Mouse (Mus musculus): ENCODE data around the gene Exoc6b. TPM values are rescaled to one million over a fixed set of nuclear protein-coding genes. Genes with fewer than 3 reads are reported as not detected.

Exoc6b gene
- polyA plus RNA-seq, 1 experiment from 2014 or later, result 49.7 TPM

- H3K9ac ChIP-seq (replicated peaks; ENCODE audit: low read depth, low read length), result no peak overlapping the region
- no peaks in the 10 kb centered on the region for H3K4me1 ChIP-seq (ENCODE audit: control insufficient read depth, insufficient read depth, low read length)
- no peak for ATAC-seq (ENCODE audit: insufficient number of reproducible peaks, insufficient read depth, low FRiP score, low read depth)
- WGBS, result 88% methylated on average over 2 of the region's 2 CpGs
- H3K36me3 ChIP-seq (ENCODE audit: control insufficient read depth, insufficient read depth, low read length), result no peaks in the 10 kb centered on the region
- no peak overlapping the region for H3K4me2 ChIP-seq (replicated peaks; ENCODE audit: low read depth, low read length)
- H3K27me3 ChIP-seq (ENCODE audit: control insufficient read depth, insufficient read depth, low read length), result no peaks in the 10 kb centered on the region
- no peak overlapping the region for H3K4me3 ChIP-seq (ENCODE audit: low read depth, low read length)
- H3K9me3 ChIP-seq (ENCODE audit: control insufficient read depth, low read depth, low read length), result no peaks in the 10 kb centered on the region
- no peak overlapping the region for H3K27ac ChIP-seq (ENCODE audit: low read length)
Observed at GRCm38 (mm10) chr6:84661451-84662112, 407.7 kb downstream of the Exoc6b start.

GRCm38 (mm10) chr6:84660982-84661381 is 408.3 kb downstream of the Exoc6b start:
- Histone ChIP-seq H3K4me1 (ENCODE audit: control insufficient read depth, insufficient read depth, low read length) (no peaks in the 10 kb centered on the region), H3K9ac (replicated peaks; ENCODE audit: low read depth, low read length) (no peak overlapping the region), H3K9me3 (ENCODE audit: control insufficient read depth, low read depth, low read length) (no peaks in the 10 kb centered on the region), H3K27ac (ENCODE audit: low read length) (no peak overlapping the region), H3K4me3 (ENCODE audit: low read depth, low read length) (no peak overlapping the region), H3K27me3 (ENCODE audit: control insufficient read depth, insufficient read depth, low read length) (no peaks in the 10 kb centered on the region), H3K36me3 (ENCODE audit: control insufficient read depth, insufficient read depth, low read length) (no peaks in the 10 kb centered on the region), H3K4me2 (replicated peaks; ENCODE audit: low read depth, low read length) (no peak overlapping the region)
- 86% methylated on average over 1 of the region's 1 CpGs for WGBS
- ATAC-seq (ENCODE audit: insufficient number of reproducible peaks, insufficient read depth, low FRiP score, low read depth), result no peak

GRCm38 (mm10) chr6:84657091-84657490 is 412.2 kb downstream of the Exoc6b start:
- Histone ChIP-seq H3K9ac (replicated peaks; ENCODE audit: low read depth, low read length) (no peak overlapping the region), H3K9me3 (ENCODE audit: control insufficient read depth, low read depth, low read length) (no peaks in the 10 kb centered on the region), H3K36me3 (ENCODE audit: control insufficient read depth, insufficient read depth, low read length) (no peaks in the 10 kb centered on the region), H3K27ac (ENCODE audit: low read length) (no peak overlapping the region), H3K4me2 (replicated peaks; ENCODE audit: low read depth, low read length) (no peak overlapping the region), H3K4me1 (ENCODE audit: control insufficient read depth, insufficient read depth, low read length) (no peaks in the 10 kb centered on the region), H3K27me3 (ENCODE audit: control insufficient read depth, insufficient read depth, low read length) (no peaks in the 10 kb centered on the region), H3K4me3 (ENCODE audit: low read depth, low read length) (no peak overlapping the region)
- no peak for ATAC-seq (ENCODE audit: insufficient number of reproducible peaks, insufficient read depth, low FRiP score, low read depth)
- WGBS, result 41% methylated on average over 1 of the region's 1 CpGs

GRCm38 (mm10) chr6:84656680-84657079 is 412.6 kb downstream of the Exoc6b start:
- H3K9me3 ChIP-seq (ENCODE audit: control insufficient read depth, low read depth, low read length), result no peaks in the 10 kb centered on the region
- H3K4me3 ChIP-seq (ENCODE audit: low read depth, low read length), result no peak overlapping the region
- WGBS, result 23% methylated on average over 2 of the region's 2 CpGs
- ATAC-seq (ENCODE audit: insufficient number of reproducible peaks, insufficient read depth, low FRiP score, low read depth), result no peak
- H3K9ac ChIP-seq (replicated peaks; ENCODE audit: low read depth, low read length), result no peak overlapping the region
- no peaks in the 10 kb centered on the region for H3K36me3 ChIP-seq (ENCODE audit: control insufficient read depth, insufficient read depth, low read length)
- H3K4me1 ChIP-seq (ENCODE audit: control insufficient read depth, insufficient read depth, low read length), result no peaks in the 10 kb centered on the region
- H3K27ac ChIP-seq (ENCODE audit: low read length), result no peak overlapping the region
- H3K27me3 ChIP-seq (ENCODE audit: control insufficient read depth, insufficient read depth, low read length), result no peaks in the 10 kb centered on the region
- H3K4me2 ChIP-seq (replicated peaks; ENCODE audit: low read depth, low read length), result no peak overlapping the region

GRCm38 (mm10) chr6:84651902-84652301 is 417.4 kb downstream of the Exoc6b start:
- no peaks in the 10 kb centered on the region for H3K36me3 ChIP-seq (ENCODE audit: control insufficient read depth, insufficient read depth, low read length)
- H3K4me3 ChIP-seq (ENCODE audit: low read depth, low read length), result no peak overlapping the region
- no peaks in the 10 kb centered on the region for H3K9me3 ChIP-seq (ENCODE audit: control insufficient read depth, low read depth, low read length)
- H3K27ac ChIP-seq (ENCODE audit: low read length), result no peak overlapping the region
- H3K9ac ChIP-seq (replicated peaks; ENCODE audit: low read depth, low read length), result no peak overlapping the region
- no peak overlapping the region for H3K4me2 ChIP-seq (replicated peaks; ENCODE audit: low read depth, low read length)
- no peaks in the 10 kb centered on the region; the same call in 1 of the 2 replicates for H3K4me1 ChIP-seq (ENCODE audit: control insufficient read depth, insufficient read depth, low read length)
- WGBS, result 88% methylated on average over 3 of the region's 3 CpGs
- ATAC-seq (ENCODE audit: insufficient number of reproducible peaks, insufficient read depth, low FRiP score, low read depth), result no peak
- H3K27me3 ChIP-seq (ENCODE audit: control insufficient read depth, insufficient read depth, low read length), result no peaks in the 10 kb centered on the region

- Histone ChIP-seq H3K4me1 (ENCODE audit: control insufficient read depth, insufficient read depth, low read length) (no peaks in the 10 kb centered on the region; the same call in 1 of the 2 replicates), H3K27ac (ENCODE audit: low read length) (no peak overlapping the region), H3K4me2 (replicated peaks; ENCODE audit: low read depth, low read length) (no peak overlapping the region), H3K27me3 (ENCODE audit: control insufficient read depth, insufficient read depth, low read length) (no peaks in the 10 kb centered on the region), H3K9ac (replicated peaks; ENCODE audit: low read depth, low read length) (no peak overlapping the region), H3K9me3 (ENCODE audit: control insufficient read depth, low read depth, low read length) (no peaks in the 10 kb centered on the region), H3K4me3 (ENCODE audit: low read depth, low read length) (no peak overlapping the region), H3K36me3 (ENCODE audit: control insufficient read depth, insufficient read depth, low read length) (no peaks in the 10 kb centered on the region)
- 58% methylated on average over 4 of the region's 4 CpGs for WGBS
- no peak for ATAC-seq (ENCODE audit: insufficient number of reproducible peaks, insufficient read depth, low FRiP score, low read depth)
Observed at GRCm38 (mm10) chr6:84647197-84647596, 422.1 kb downstream of the Exoc6b start.

- H3K4me3 ChIP-seq (ENCODE audit: low read depth, low read length), result no peak overlapping the region
- no peak overlapping the region for H3K4me2 ChIP-seq (replicated peaks; ENCODE audit: low read depth, low read length)
- no peaks in the 10 kb centered on the region for H3K9me3 ChIP-seq (ENCODE audit: control insufficient read depth, low read depth, low read length)
- H3K36me3 ChIP-seq (ENCODE audit: control insufficient read depth, insufficient read depth, low read length), result no peaks in the 10 kb centered on the region
- no peak for ATAC-seq (ENCODE audit: insufficient number of reproducible peaks, insufficient read depth, low FRiP score, low read depth)
- H3K9ac ChIP-seq (replicated peaks; ENCODE audit: low read depth, low read length), result no peak overlapping the region
- 52% methylated on average over 2 of the region's 2 CpGs for whole genome bisulfite sequencing
- peaks cover 2% of the 10 kb centered on the region for H3K4me1 ChIP-seq (ENCODE audit: control insufficient read depth, insufficient read depth, low read length)
- no peak overlapping the region for H3K27ac ChIP-seq (ENCODE audit: low read length)
- no peaks in the 10 kb centered on the region for H3K27me3 ChIP-seq (ENCODE audit: control insufficient read depth, insufficient read depth, low read length)
Observed at GRCm38 (mm10) chr6:84646696-84647095, 422.6 kb downstream of the Exoc6b start.

GRCm38 (mm10) chr6:84641062-84641431 is 428.3 kb downstream of the Exoc6b start:
- Histone ChIP-seq H3K27me3 (ENCODE audit: control insufficient read depth, insufficient read depth, low read length) (no peaks in the 10 kb centered on the region), H3K4me3 (ENCODE audit: low read depth, low read length) (no peak overlapping the region), H3K4me2 (replicated peaks; ENCODE audit: low read depth, low read length) (no peak overlapping the region), H3K9ac (replicated peaks; ENCODE audit: low read depth, low read length) (no peak overlapping the region), H3K36me3 (ENCODE audit: control insufficient read depth, insufficient read depth, low read length) (no peaks in the 10 kb centered on the region), H3K27ac (ENCODE audit: low read length) (peak overlapping the region; percentile 46; the same call in 1 of the 2 replicates), H3K4me1 (ENCODE audit: control insufficient read depth, insufficient read depth, low read length) (peaks cover 20% of the 10 kb centered on the region), H3K9me3 (ENCODE audit: control insufficient read depth, low read depth, low read length) (no peaks in the 10 kb centered on the region)
- ATAC-seq (ENCODE audit: insufficient number of reproducible peaks, insufficient read depth, low FRiP score, low read depth), result peak; percentile 46; the same call in 1 of the 2 replicates
- 24% methylated on average over 4 of the region's 4 CpGs for WGBS
